Mouse (Mus musculus) right cerebral cortex, adult 2 months (tissue): Measurements from ENCODE around the gene Arhgap10.
A peak's percentile ranks its signal among the peaks of the same experiment; 100 is the strongest.

Experiments
- DNase-seq, 2 experiments: peaks; one replicate each; pipeline ENCODE4 v3.0.0; 2021 to 2022; ENCODE audit warnings: low spot score in 2 of 2

The Arhgap10 gene

GRCm38 (mm10) chr8:77406846-77407245 lies 110.9 kb downstream of the Arhgap10 start:
- no peak for DNase-seq

- DNase-seq, result no peak
Observed at GRCm38 (mm10) chr8:77406444-77406843, 111.3 kb downstream of the Arhgap10 start.

- DNase-seq, result no peak
Observed at GRCm38 (mm10) chr8:77404017-77404416, 113.7 kb downstream of the Arhgap10 start.

DNA sequence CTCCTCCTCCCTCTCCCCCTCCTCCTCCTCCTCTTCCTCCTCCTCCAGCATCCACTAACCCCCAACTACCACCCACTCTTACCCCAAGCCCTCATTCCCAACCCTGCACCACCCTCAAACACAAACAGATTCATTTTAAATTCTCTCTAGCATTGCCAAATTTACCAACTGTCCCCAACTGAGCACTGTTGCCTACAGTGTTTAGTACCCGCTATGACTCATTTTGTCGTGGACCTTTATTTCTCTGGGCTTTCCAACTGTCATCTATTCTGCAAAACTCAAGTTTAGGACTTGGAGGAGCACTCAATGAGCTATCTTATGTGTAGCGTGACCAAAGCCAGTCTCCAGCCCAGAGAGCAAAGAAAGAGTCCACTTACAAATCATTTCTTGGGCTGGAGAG lies 115.8 kb downstream of the Arhgap10 start:
- no peak for DNase-seq

DNA sequence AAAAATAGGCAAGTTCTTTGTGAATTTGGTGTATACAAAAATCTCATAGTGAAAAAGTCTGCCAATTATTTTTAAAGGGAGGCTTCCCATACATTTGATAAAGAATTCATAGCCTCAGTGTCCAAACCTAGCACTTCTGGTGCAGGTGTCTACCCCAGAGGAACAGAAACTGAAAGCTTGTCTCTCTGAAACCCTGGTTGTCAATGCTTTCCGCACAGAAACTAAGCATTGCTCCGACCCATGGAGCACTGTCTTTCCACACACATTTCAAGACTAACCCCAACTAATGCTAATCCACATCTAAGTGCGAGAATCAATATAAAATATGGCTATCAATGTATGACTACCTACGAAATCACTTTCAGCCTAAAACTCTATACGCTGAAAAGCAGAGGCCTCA lies 116.6 kb downstream of the Arhgap10 start:
- DNase-seq, result no peak

GRCm38 (mm10) chr8:77384080-77384479 lies 133.7 kb downstream of the Arhgap10 start:
- DNase-seq, result no peak

GRCm38 (mm10) chr8:77383671-77384070 lies 134.1 kb downstream of the Arhgap10 start:
- no peak for DNase-seq

GRCm38 (mm10) chr8:77380844-77381243 lies 136.9 kb downstream of the Arhgap10 start:
- DNase-seq, result no peak

- DNase-seq, result no peak
Observed at GRCm38 (mm10) chr8:77379300-77379699, 138.5 kb downstream of the Arhgap10 start.

DNA sequence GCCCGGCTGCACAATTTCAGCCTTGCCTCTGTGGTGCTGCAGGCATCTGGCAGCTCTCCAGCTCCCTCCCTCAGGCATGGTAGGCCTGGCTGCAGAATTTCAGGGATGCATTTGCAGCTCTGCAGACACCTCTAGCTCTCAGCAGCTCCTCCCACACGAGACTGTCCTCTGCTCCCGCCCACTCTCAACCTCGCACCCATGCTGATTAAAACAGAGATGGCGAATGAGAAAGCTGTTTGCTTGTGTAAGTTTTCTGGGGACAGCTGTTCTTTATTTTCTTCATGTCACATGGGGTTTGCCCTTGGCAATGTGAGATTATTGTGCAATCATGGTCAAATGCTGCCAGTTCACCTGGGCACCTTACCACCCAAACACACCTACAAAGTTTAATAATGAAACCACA lies 141.3 kb downstream of the Arhgap10 start:
- peak; percentile 60 to 67 for DNase-seq

DNA sequence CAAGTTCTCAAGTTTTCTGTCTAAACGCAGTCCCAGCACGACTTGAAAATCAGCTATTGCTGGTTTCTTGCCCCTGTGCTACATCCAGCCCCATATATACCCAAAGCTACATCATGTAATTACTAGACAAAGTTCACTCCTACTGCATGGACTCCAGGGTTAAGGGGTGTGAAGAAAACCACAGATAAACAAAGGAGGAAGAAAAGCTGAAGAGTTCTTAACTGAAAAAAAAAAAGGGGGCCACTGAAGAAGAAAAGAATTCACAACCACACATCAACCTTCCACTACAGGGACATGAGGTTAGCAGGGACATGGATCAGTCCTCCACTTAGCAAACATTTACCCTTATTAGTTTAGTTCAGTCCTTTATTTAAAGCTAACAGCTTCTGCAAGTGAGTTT lies 141.8 kb downstream of the Arhgap10 start:
- no peak for DNase-seq

DNA sequence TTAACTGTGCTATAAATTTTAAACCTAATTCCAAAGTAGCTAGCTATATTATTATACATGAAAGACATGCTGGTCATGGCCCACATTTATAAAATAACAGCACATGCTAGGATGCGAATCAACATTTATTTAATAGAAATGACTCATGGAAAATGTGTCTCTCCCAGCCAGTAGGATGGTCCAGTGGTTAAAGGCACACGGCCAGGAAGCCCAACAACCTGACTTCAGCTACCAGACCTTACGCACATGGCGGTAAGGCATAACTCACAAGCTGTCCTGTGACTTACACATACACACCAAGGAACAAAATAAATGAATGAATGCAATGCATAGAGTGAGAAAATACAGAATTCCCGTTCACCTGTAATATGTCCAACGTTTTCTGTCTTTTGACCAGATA lies 146.7 kb downstream of the Arhgap10 start:
- DNase-seq, result no peak

- no peak for DNase-seq
Observed at GRCm38 (mm10) chr8:77370308-77370707, 147.4 kb downstream of the Arhgap10 start.

DNA sequence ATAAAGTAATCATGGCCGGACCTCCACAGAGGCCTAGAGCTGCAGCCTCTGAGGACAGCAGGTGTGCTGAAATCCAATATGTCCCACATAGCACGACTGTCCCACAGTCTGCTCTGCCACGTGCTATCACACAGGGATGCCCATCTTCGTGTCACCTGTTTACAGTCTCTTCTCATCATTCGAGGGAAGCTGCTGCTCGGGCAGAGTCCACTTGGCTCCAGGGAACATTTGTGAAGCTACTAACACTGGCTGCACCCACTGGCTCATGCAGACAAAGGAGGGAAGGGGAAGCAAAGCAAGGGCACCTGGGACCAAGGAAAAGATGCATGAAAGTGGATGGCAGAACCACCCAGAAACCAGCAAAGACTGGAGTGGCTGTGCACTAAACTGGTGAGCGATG lies 148.1 kb downstream of the Arhgap10 start:
- no peak for DNase-seq

DNA sequence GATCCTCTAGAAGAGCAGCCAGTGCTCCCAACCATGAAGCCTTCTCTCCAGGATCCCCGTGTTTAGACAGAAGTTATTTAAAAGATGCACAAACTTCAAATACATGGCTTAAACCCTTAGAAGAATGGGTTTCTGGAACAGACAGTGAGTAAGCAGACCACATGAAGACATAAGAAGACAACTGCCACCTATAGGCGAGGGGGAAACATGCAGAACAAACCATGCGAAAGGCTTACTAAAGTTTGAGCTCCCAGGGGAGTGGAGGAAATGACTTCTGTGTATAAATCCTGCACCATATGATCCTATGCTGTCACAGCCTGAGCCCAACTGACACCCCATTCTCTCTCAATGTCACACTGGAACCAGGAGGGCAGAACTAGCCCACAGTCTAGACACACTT lies 150.7 kb downstream of the Arhgap10 start:
- DNase-seq, result no peak

- no peak for DNase-seq
Observed at GRCm38 (mm10) chr8:77366446-77366845, 151.3 kb downstream of the Arhgap10 start.

DNA sequence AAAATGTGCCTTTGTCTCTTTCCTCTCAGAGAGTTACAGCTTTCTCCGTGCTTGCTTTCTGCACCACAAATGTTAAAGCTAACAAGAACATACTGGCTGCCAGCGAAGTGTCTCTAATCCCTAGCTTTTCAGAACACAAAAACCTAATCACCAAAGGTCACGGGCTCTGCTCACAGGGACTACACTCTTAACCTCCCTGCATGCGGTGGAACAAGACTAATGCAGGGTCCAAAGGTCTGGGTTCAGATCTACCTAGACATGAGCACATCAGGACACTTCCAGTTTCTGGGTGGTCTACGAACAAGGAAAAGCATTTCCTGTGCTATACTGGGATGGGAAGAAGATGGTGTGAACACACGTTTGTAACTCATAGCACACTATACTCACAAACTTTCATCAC lies 151.8 kb downstream of the Arhgap10 start:
- no peak for DNase-seq

GRCm38 (mm10) chr8:77364472-77364871 lies 153.3 kb downstream of the Arhgap10 start:
- peak; percentile 60 to 61 for DNase-seq

DNA sequence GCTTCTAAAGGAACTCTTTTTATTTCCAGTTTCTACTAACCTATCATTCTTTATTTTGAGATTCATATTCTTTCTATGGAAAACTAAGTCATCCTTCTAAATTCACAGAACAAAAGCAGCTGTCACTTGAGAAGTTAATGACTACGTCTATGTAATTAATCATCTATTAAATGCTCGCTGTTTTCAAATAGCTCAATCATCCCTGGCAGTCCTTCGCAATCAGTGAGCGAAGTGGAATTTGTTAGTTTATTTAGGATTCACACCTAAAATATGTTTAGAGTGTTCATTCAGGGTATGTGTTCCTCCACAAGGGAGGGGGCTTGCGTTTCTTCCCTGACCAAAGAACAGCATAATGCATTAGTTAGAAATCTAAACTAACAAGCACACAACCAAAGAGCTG lies 156.9 kb downstream of the Arhgap10 start:
- DNase-seq, result no peak

GRCm38 (mm10) chr8:77360423-77360822 lies 157.3 kb downstream of the Arhgap10 start:
- DNase-seq, result no peak

GRCm38 (mm10) chr8:77357126-77357525 lies 160.6 kb downstream of the Arhgap10 start:
- DNase-seq, result no peak

GRCm38 (mm10) chr8:77355344-77355743 lies 162.4 kb downstream of the Arhgap10 start:
- no peak for DNase-seq

GRCm38 (mm10) chr8:77354189-77354588 lies 163.6 kb downstream of the Arhgap10 start:
- no peak for DNase-seq

DNA sequence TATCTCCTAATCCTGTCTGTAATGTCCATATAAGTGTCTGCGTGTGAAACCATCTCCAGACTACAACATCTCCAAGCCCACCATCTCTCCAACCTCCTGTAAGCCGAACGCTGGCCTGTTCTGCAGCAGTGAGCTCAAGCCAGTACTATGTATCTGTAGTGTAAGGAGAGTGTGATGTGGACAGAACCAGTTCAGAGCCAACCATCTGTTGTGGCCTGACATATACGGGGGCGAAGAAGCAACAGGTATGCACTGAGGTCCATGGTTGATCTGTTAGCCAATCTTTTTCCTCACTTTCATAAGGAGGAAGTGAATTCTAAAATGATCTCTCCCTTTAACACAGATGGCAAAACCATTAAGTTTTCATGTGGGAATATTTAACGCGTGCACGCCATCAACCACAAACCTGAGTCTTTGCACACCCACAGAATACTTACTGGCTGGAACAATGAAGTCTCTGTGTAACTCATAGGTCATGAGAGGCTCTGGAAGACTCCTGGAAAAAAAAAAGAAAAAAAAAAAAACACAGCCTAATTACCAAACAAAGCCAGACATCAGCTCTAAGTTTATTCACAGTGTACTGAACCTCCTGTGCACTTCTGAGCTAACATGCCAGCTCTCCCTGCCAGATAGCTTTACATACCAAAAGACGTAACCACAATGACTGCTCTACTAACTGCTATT lies 166.4 kb downstream of the Arhgap10 start:
- no peak for DNase-seq
